Mouse (Mus musculus): ENCODE measurements around the gene Igfn1.
A peak's percentile ranks its signal among the peaks of the same experiment; 100 is the strongest.

Gene Igfn1

DNA sequence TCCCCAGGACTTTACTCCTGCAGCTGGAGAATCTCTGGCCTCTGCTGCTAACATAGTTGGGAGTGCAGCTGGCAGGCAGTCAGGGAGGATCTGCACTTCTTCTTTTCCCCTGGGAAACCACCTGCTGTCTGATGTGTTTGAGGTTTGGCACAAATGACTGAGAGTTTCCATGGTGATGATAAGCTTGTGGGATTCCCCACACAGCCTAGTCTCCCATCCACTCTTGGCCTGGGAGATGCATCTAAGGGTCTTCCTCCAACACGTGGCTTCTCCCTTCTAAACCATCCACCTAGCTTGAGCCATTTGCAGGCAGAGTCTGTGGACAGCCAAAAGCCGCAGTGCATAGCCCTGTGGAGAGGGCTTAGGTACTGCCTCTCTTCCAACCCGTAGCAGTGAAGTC, 76.3 kb downstream of the Igfn1 start:
- DNase-seq: no peak

DNA sequence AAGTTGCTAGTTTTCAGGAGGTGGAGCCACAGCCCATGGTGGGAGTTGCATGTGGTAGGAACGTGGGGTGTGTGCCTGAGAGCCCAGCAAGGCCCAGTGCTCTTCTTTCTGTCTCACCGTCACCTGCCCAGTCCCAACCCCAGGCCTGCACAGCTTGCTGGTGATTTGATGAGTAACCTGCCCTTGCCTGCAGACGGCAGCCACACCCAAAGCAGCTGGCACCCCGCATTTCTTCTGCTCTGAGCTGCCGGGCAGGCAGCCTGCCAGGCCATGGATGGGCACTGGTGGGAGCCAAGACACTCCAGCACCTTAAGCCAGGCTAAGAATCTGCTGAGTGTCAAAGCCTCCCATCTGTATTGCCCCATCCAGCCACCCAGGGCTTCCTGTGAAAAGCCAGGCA, 80.3 kb downstream of the Igfn1 start:
- DNase-seq: no peak

DNA sequence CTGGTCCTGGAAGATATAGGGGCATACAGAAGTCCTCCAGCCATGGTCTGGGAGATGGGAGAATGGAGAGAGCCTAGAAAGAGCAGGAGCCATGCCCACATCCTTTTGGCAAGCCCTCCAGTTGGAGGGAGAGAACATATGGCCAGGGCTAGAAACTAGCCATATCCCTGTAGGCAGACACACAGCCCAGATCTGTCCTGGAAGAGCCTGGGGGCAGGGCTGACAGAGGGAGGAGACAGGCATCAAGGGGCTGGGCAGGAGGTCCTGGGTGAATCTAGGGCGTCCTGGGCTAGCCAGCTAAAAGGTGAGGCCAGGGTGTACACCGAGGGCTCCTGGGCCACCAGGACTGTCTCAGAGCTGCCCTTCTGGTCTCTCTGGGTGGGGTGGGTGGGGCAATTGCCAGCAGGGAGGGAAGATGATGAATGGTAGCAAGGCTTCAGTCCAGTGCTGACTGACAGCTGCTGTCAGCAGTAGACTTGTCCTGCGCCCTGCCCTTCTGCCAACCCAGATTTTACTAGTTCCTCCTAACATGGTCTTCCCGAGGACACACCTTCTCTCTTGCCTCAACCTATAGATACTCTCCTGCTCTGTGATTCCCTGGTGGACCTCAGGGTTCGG, 81.7 kb downstream of the Igfn1 start:
- DNase-seq: no peak

DNA sequence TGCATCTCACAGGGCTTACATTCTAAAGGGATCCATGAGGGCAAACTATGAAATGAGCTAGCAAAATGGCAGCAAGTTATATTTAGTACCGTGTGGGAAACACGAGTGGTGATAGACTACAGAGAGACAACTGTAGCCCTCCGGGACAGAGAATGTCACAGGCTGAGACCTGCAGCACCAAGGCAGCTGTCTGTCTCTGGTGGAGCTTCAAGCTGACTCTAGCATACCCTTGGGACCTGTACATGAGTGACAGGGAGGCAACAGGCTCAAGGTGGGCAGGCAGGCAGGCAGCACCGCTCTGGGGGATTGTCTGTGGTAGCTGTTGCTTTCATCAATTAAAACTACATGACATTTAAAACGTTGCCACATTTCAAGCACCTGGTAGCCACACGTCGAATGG, 82.9 kb downstream of the Igfn1 start:
- no peak for DNase-seq

DNA sequence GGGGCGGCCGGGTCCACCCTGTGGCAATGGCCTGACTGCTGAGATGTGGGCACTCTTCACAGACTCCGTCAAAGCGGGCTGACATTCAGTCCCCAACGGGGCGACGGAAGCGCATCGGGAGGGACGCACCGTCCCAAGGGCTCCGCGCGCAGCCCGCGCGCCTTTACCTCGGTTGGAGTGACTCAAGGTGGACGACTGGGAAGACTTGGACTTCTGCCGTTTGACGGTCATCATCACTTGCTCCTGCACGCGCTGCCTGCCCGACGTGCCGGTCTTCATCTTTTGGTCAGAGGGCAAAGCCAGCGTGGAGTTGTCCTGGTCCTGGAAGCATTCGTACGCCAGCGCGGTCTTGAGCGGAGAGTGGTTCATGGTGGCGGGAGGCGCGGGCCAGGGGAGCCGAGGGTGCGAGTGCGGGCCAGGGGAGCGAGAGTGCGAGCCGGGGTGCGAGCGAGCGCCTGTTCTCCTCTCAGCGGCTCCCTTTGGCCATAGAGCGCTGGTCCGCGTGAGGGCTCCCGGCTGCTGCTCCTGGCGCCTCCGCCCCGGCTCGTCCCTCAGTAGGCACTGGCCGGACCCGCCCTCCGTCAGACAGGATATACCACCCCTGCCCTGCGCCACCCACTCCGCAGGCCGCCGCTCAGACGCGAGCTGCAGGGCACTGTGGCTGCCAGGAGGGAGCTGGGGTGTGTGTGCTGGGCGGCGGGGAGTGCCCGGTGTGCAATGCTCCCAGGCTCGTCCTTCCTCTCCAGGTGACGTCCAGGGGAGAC, 87.3 kb downstream of the Igfn1 start, which contains the start of gene Pkp1:
Gene Pkp1 (minus strand): TSS at position 564 of the 764 bp plus-strand sequence.
- no peak for DNase-seq

DNA sequence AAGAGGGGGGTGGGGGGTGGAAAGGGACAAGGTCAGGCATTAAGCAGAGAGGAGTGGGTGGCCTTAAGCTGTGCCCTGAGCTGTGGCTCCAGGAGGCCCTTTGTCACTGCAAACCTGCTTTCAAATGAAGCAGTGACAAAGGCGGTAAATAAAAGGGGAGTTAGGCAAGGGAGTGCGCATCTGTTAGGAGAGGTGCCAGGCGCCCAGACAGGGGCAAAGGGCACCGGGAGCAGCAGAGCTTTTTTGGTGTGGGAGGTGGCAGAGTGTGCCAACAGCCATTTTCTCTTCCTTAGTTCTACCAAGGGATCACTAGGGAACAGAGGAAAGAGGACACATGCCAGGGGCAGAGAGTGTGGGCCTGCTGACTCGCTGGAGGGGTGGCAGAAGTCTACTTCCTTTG, 88.9 kb downstream of the Igfn1 start:
- DNase-seq: peak in 1 of 2 experiments; percentile 2

DNA sequence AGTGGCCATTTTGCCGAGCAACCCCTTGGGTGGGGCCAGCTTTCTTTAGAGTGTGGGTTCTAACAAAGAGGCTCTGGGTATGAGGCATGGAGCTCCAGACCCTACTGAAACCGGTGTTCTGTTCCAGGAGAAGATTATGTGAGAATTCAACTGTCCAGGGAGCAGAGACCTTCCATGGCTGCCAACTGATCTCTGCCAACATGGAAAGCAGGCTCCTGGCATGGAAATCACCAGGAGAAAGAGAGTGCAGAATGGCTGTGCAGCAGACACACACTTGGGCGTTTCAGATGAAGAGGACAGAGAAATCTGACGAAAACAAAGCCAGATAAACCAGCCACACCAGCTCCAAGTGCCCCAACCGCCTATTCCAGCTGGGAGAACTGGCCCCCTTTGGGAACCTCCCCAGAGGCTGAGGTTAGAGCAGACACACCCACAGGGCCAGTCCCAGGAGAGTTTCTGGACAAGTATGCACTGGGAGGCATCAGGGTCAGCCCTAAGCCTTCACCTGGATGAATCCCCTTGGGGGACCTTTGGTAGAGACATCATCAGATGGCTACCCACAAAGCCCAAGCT, 89.6 kb downstream of the Igfn1 start:
- no peak for DNase-seq

DNA sequence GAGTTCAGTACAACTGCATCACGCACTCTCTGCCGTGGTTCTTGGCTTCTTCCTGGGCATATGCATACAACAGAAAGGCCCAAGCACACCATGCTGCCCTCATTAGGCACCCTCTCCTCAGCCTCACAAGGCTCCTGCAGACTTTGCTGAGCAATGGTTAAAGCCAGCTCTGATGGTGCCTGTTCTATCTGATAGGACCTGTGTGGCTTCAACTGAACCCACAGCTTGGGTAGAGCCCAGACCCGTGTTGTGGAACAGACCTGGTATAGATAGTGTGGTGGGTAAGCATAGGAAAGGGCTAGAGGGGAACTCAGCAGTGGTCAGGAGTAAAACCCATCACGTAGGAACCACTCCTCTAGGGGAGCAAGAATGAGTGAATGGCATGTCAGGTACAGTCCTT, 92.5 kb downstream of the Igfn1 start:
- DNase-seq: no peak

DNA sequence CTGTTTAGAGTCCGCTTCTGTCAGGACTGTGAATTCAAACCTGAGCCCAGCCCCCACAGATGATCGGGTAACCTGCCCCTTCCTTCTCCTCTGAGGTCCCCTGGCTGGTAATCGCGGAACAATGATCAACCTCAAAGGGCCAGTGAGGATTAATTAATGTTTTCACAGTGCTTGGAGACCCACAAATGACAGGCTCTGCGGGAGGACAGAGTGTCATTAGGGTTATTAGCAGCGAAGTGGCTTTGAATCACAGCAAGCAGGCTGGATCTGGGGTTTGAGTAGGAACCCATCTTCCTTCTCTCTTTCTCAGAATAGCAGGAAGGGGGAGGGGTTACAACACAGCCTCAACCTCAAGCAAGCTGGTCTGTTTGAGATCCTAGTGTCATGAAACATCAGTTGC, 96.8 kb downstream of the Igfn1 start:
- no peak for DNase-seq

DNA sequence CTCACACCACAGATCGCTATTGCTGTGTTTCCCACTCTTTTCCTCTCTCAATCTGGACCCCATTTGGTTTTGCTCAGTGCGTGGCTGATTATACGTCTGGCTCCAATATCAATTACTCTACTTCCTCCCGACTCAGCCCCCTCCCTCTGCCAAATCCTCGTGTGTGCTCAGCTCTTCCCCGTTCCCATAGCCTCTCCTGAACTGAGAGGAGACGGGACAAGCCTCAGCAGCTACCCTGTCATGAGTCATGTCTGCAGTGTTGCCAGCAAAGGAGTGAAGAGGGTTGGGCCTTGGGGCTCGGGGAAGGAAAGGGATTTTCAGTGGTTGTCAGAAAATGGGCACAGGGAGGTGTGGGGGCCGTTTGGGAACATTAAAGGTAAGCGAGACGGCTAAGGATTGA, 99.4 kb downstream of the Igfn1 start:
- DNase-seq: no peak

All from kidney, adult 8-10 months (tissue).